ENCODE assay signal across 14 mouse cellular contexts in genomic region chr8:8919582-8920503, GRCm38 (mm10).
A peak's percentile ranks its signal among the peaks of the same experiment; 100 is the strongest.
DNase-seq lines count a peak whose midpoint lies in the region; ATAC-seq and TF ChIP-seq lines count a peak whose summit lies in the region.
"Had no signal": no experiment of that assay in that cellular context is flagged by ENCODE, and none has a peak within 500 bp of the region (broad histone marks: within the 10 kb centered on the region; RNA-seq: fewer than 3 reads in every experiment).

No protein-coding gene starts in this region.

- 19% methylated on average over 11 of the region's 11 CpGs for WGBS in lung, postnatal 0 days
- 45% methylated on average over 11 of the region's 11 CpGs for WGBS in lung, adult 2 months

- no peak for TF ChIP-seq EP300 in lung, postnatal 0 days (IDR thresholded peaks at IDR 0.05)

- TF ChIP-seq CTCF in lung, postnatal 0 days (IDR thresholded peaks at IDR 0.05): no peak
- no peak for TF ChIP-seq CTCF in lung, adult 2 months (IDR thresholded peaks at IDR 0.05; ENCODE audit: insufficient read depth, low read length)

- H3K4me3 ChIP-seq in lung, postnatal 0 days (ENCODE audit: low read depth, low read length): no peak overlapping the region
- no peak overlapping the region for H3K4me3 ChIP-seq in lung, adult 2 months (replicated peaks; ENCODE audit: extremely low read depth, low read depth, low read length)
- H3K4me3 ChIP-seq: forebrain, embryonic 15.5 days; limb, embryonic 12.5 days had no signal

- peak; percentile 91 for DNase-seq in heart, adult 11 months
- no peak for DNase-seq in heart, adult 8-10 months (ENCODE audit: low spot score)
- peak; percentile 9 for DNase-seq in lung, postnatal 0 days (ENCODE audit: low spot score)
- no peak for DNase-seq in lung, adult 2 months
- peak; percentile 38 for DNase-seq in embryo, embryonic 9.5 days (ENCODE audit: extremely low spot score)
- peak; percentile 7 for DNase-seq in skeletal muscle tissue, adult 2 months (ENCODE audit: low read depth, low spot score)
- DNase-seq in cerebellum, adult 8-10 months: no peak
- DNase-seq in MN1 (ENCODE audit: low spot score): no peak
- DNase-seq: B cell, adult 2 months; gastrocnemius, postnatal 36 days; liver, postnatal 0 days had no signal

- no peak overlapping the region for H3K9ac ChIP-seq in lung, postnatal 0 days (replicated peaks; ENCODE audit: low read depth)
- H3K9ac ChIP-seq: forebrain, embryonic 15.5 days; limb, embryonic 12.5 days; liver, postnatal 0 days had no signal

- no peaks in the 10 kb centered on the region for H3K36me3 ChIP-seq in lung, postnatal 0 days (ENCODE audit: insufficient read depth, low read length)
- H3K36me3 ChIP-seq: forebrain, embryonic 15.5 days; limb, embryonic 12.5 days had no signal

- H3K4me2 ChIP-seq in lung, postnatal 0 days (replicated peaks; ENCODE audit: low read depth, low read length): no peak overlapping the region
- H3K4me2 ChIP-seq: forebrain, embryonic 15.5 days; limb, embryonic 12.5 days had no signal

- H3K9me3 ChIP-seq in lung, postnatal 0 days (ENCODE audit: low read length): no peaks in the 10 kb centered on the region
- H3K9me3 ChIP-seq: forebrain, embryonic 15.5 days had no signal

- no peak for TF ChIP-seq POLR2A in lung, adult 2 months (IDR thresholded peaks at IDR 0.05; ENCODE audit: borderline replicate concordance, extremely low read depth, low read depth, low read length)

- no peak overlapping the region for H3K27ac ChIP-seq in lung, postnatal 0 days (ENCODE audit: low read length)
- H3K27ac ChIP-seq: forebrain, embryonic 15.5 days; limb, embryonic 12.5 days had no signal

- no peaks in the 10 kb centered on the region for H3K27me3 ChIP-seq in lung, postnatal 0 days (replicated peaks; ENCODE audit: insufficient read depth, low read length)
- H3K27me3 ChIP-seq: forebrain, embryonic 15.5 days; limb, embryonic 12.5 days had no signal

- no peak for ATAC-seq in lung, postnatal 0 days
- ATAC-seq: forebrain, embryonic 15.5 days; intestine, embryonic 16.5 days; liver, postnatal 0 days had no signal

- H3K4me1 ChIP-seq in lung, postnatal 0 days (ENCODE audit: insufficient read depth, low read depth, low read length): no peaks in the 10 kb centered on the region
- no peaks in the 10 kb centered on the region for H3K4me1 ChIP-seq in lung, adult 2 months (ENCODE audit: control insufficient read depth, insufficient read depth, low read length)
- H3K4me1 ChIP-seq: forebrain, embryonic 15.5 days; limb, embryonic 12.5 days had no signal

Comparison
In these comparisons a context has a peak if more than half of its experiments do, and no peak if none do; other contexts are left out.
1. DNase-seq: peak in heart, adult 11 months (single experiment), lung, postnatal 0 days (single experiment), embryo, embryonic 9.5 days (single experiment) and skeletal muscle tissue, adult 2 months (single experiment); none in heart, adult 8-10 months (single experiment), lung, adult 2 months (single experiment), cerebellum, adult 8-10 months (single experiment) and MN1 (single experiment).